Mouse (Mus musculus): Measurements from ENCODE around the gene Msn. TPM values are rescaled to one million over a fixed set of nuclear protein-coding genes. Genes with fewer than 3 reads are reported as not detected.

The Msn gene
- 128 and 142 TPM in 2 replicates for total RNA-seq (2021)
- long read RNA-seq, transcript Msn-201 (13 exons, 3,842 nt), result major isoform, 23 of 35 reads
- long read RNA-seq, partial matches to known transcripts, result 6 of 35 reads
- long read RNA-seq, other reads (novel, unspliced or antisense), result 2 of 35 reads

DNA sequence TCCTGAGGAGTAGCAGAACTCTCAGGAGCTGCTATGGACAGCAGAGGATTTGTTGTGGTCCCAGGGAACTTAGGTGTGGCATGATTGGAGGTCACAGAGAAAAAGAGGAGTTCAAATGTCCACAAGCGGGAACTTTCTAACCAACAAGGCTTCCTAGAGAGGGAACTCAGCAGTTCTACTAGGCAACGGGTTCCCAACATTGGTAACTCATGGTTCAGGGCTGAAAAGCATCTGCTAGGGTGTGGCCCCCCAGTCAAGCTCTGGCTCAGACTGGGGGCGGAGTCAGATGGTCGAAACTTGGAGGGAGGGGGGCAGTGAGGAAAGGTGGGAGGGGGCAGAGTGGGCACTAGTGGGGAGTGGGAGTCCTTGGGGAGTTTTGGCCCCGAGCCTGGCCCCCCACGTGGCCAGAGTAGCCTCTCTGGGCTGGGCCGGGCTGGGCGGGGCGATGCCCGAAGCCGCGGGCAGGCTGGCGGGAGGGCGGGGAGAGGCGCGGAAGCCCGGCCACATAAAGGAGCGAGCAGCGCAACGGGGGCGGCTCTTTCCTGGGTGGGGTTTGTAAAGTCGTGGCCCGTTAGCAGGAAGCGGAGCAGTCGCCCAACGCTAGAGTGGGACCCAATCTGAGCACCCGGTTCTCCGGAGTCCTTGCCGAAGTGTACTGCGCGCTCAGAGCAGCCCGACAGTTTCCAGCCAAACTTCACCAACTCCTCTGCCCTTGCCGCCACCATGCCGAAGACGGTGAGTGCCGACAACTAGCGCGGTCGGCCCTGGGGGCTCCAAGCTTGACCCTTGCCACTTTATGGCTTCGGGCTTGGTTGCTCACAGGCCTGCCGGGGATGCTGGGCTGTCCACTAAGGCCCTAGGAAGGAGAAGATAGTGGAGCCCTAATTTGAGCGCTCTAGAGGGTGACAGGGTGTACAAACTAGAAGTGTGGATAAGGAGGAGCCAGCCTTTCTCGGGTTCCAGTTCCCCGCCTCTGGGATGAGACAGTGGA, at the start of gene Msn:
TSS of gene Msn (plus strand) at position 534 of the 991 bp plus-strand sequence.
- DNase-seq, result peak; percentile 76

DNA sequence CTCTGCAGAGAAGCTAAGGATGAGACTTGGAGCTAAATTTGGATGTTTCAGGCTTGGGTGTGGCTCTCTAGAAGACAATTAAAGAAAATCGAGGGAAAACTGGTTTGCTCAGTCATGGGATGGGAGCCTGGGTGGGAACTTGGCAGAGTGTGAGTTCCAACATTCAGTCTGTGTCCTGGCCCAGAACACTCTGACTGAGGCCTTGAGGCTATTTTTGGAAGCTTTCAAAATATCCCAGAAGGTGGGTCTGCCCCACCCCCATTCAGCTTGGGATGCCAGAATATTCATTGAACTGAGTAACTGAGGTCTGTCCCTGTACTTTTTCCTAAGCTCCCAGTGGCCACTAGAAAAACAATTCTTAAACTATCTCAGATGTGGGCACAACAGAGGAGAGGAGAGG, 43.0 kb upstream of the Msn start:
- DNase-seq, result peak; percentile 11

DNA sequence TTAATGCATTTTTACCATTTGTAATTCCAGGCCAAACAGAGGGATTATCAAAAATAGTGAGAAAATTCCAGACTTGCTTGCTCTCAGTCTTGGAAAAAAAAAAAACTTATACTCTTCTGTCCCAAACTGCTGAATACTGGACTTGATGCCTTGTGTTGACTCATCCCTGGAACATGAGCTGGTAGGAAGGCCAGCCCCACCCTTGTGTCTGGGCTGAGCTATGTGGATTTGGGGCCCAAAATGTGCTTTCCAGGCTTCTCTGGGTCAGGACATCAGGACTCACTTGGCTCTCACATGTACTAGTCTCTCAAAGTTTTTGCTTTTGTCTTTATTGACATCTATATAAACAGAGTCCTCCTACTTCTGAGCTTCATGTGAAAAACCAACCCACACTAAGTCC, 18.1 kb upstream of the Msn start:
- DNase-seq, result no peak

DNA sequence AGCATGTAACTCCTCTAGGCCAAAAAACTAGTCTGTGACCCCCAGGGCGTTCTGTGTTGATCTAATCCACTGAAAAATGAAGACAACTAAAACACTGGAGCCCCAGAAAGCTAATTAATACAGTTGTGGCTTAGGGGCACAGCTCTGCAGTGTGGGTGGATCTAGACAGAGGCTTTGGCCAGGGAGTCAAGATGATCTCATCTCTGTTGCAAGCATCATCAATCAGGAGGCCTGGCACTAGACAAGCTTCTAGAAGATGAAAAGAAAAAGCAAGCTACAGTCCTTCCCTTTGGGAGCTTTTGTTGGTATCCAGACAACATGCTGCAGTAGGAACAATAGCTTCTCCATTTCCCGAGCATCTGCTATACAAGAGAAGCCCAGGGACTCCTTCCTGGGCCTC, 9.6 kb upstream of the Msn start:
- DNase-seq, result no peak

DNA sequence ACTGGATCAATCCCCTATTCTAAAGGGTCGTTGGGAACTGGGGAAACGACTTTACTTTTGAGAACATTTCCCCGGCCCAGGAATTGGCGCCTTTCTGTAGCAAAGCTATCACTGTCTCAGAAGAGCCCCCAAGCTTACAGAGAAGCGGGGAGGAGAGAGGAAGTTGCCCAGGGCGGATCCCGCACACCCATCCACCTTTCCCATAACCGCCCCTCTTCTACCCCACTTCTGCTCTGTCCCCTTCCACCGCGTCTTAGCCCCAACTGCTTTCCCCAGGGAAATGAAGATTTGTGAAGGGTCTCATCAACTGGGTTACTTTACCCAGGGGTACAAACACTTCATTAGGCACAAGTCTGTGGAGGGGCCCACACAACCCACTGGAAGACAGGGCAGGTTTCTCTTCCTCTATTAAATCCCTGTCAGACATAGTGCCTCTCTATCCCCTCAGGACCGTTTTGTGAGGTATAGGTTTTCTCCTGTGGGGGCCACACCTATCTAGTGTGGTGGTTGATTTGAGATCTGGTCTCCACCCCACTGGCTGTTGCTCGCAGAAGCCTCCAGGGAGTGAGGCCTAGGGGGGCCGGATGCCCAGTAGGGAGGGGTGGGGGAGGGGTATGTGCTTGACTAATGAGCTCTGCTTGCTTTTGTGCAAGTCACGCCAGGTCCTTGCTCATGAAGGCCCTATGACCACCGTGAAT, 820 bp downstream of the Msn start:
- peak; percentile 16 for DNase-seq

DNA sequence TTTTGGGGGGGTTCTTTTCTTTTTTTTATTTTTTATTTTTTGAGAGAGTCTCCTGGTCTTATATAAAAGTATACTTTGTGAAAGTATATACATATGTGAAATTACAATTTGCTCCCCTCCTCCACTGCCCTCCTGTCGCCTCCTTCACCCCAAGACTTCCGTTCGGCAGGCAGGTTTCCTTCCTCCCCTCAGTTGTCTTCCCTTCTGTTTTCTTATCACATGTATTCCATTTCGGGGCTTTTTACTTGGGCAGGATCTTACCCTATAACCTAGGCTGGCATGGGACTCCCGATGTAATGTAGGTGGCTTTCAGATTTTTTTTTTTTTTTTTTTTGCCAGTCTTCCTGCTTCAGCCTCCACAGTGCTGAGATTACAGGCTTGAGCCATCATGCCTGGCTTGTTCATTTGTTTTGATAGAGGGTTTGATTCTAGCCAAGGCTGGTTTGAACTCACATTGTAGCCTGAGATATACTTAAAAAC, 1.7 kb downstream of the Msn start:
- no peak for DNase-seq

DNA sequence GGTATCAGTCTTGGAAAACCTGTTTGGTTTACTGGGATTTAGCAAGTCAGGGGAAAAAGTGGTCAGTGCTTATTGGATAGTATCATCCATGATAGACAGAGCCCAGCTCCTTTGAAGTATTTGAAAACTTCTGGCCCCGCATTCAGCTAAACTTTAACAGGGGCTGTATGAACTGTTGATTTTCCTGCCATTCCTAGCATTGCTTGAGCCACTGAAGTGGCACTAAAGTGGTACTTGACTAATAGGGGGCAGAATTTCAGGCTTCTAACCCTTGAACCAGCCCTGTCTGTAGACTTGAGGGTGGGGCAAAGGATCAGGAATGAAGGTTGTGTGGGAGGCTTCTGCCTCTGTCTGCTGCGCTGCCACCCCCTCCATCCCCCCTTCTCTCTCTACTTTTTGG, 3.2 kb downstream of the Msn start:
- no peak for DNase-seq

DNA sequence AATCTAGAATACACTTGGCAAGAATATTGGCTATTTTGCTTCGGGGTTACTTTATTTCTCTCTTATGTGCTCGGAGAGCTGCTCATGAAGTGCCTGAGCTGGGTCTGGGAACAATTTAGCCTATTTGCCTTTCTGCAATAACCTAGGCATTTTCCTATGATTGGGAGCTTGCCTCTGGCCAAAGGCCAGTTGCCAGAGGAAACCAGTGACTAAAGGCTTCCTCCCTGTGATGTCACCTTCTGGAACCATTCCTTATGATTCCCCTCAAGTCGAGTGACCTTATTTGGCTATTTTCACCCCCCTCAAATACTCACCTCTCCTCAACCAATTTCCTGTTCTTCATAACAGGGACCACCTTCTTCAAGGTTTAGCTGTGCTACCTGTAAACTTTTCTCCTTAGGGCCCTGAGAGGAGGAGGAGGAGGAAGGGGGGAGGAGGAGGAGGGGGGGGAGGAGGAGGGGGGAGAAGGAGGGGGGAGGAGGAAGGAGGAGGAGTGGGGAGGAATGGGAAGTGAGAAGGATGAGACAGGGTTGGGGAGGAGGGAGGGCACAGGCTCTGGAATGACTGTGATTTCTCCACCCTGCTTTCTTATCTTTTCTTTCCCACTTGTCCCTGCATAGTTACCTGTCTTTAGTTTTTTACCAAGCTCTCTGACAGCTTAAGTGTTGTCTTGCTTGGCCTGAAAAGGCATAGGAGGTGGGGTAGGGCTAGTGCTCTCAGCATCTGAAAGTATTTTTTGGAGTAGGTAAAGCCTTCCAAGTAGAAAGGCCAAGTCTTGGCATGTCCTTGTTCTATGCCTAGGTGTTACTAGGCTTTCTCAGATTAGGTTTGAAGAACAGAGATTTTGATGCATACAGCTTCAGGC, 11.8 kb downstream of the Msn start:
- peak; percentile 21 for DNase-seq

DNA sequence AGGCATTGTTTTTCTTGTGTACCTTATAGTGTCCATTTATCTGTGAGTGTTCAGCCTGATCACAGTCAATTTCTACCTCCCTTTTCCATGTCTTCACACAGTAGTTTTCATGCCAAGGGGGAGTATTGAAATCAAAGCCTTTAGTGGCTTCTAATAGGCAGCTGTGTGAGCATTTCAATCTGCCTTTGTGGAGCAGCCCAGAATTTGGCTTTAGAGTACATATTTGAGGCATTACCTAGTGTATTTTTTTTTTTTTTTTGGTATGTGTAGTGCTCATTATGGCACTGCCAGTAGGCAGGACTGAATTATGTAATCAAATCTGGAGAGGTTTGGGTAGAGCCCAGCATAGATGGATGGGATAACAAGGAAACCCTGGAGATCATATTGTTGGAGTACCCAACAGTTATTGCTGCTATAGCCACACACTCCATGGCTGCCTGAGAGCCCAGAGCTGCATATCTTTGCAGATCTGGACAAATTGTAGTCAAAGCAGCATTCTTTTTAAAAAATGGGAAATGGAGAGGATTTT, 17.3 kb downstream of the Msn start:
- no peak for DNase-seq

DNA sequence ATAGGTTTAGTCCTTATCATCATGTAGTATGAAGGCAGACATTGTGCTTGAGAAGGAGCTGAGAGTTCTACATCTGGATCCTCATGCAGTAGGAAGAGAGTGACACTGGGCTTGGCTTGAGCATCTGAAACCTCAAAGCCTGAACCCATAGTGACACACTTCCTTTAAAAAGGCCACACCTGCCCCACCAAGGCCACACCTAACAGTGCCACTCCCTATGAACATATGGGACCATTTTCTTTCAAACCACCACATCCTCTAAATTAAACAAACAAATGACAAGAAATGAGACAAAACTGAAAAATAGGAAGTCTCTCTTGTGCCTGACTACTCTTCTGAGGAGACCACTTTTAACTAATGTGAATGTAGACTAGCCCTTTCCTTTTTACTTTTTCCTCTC, 19.7 kb downstream of the Msn start:
- no peak for DNase-seq

DNA sequence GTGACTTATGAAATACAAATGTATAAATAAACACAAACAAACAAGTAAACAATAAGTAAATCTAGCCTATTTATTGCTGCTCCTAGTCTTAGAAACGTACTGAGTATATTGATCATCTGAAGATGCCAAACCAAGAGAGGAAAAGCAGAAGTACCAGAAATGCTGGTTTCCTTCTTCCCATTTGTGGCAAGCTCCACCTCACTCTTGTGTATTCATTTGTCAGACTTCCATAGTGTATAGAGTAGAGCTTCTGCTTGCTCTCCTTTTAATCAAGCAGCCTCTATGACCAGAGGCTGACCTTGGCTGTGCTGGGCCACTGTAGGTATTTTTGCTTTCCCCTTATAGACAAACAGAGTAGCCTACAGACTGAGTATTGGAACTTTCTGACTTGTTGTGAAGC, 21.5 kb downstream of the Msn start:
- no peak for DNase-seq

DNA sequence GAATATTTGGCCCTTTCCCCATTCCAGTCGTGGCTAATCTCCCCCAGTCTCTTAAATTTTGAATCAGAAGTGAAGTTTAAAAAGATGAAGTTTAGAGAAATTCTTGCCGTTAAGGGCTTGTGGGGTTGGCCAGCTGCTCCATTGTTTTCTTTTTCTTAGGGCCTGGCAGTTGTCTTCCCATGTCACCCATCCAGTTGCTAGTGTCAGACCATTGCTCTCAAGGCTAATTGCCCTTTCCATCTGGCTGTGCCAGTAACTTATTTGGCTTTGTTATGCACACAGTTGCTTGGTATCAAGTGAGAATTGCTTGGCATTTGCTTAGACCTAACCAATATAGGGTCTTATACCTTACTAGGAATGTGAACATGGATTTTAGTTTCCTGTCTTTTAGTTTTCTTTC, 24.2 kb downstream of the Msn start:
- no peak for DNase-seq

DNA sequence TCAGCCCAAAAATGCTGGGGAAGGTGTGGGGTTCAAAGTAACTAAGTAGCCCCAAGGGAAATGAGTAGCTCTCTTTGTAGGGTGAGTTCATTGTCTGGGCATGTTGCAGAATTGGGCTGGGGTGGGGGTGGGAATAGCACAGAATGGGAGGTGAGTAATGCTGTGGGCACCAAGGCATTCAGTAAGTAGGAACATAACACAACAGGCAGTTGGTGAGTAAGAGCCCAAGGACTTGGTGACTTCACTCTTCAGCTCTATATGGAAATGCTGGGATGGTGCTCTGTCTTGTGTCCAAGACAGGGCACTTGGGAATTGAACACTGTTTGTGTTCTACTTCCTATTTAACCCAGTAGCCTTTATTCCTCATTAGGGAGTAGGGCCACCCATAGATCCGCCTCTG, 26.1 kb downstream of the Msn start:
- DNase-seq, result no peak

DNA sequence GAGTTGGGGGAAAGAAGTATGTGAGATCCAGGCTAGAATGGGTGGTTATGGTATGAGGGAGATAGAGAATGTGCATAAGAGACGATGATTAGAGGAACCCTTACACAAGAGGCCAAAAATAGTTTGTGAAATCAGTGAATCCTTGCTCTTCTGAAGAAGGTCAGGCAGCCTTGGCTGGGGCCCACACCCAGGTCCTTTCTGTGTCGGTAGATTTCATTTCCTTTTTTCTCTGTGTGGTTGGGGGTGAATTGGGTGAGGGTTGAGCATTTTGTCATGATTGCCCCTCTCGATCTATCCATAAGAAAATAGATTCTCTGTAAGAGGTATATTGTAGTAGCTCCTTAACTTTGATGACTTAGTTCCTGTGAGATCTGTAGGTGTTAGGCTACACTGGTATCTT, 31.0 kb downstream of the Msn start:
- no peak for DNase-seq

DNA sequence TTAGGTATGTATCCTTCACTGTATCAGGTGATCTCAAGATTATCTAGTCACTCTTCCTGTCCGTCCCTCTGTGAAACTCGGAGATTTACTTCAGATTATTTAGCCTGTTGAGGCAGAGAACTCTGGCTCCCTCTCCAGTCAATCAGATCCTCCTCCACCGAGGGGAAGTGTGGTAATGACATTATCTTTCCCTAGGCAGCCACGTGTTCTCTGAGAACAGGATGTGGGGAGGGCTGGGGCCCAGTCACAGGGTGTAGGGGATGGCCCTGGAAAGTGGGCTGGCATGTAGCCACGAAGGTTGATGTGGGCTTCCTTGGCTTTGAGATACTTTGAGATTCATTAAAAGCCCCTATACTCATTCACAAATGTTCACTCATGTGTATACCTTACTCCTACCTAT, 34.3 kb downstream of the Msn start:
- DNase-seq, result peak; percentile 18

DNA sequence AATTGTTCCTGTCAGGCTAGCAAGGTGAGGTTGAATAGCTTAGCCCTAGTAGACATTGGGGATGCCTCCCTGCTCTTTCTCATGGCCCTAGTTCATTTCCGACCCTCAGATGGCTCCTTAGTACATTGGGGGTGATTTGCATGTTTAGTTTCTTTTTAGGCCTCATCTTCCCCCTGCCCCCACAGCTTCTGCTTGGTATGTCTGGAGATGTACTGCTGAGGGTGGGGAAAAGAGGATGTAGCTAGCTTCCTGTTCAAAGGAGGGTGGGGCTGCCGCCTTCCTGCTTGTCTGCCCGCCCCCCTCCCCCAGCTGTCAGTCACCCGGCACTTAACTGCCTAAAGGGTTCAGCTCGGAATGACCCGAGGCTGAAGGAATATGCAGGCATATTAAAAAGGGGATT, 34.8 kb downstream of the Msn start:
- no peak for DNase-seq

DNA sequence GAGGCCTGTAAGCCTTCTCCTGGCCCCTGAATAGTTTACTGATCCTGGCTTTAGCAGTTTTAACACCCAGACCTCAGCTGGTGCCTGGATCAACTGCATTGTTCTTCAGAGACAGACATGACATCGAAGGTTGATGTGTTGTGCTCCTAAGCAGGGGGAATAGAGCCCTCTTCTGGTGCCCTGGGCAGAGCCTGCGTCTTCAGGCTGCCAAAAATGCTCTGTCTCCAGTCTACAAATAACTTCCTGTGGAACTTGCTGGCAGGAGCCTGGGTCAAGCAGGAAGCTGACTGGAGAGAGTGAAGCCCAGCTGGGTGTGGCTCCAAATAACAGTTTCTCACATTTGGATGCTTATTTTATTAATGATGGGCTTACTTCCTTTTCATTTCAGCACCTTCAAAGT, 37.4 kb downstream of the Msn start:
- DNase-seq, result peak; percentile 27

DNA sequence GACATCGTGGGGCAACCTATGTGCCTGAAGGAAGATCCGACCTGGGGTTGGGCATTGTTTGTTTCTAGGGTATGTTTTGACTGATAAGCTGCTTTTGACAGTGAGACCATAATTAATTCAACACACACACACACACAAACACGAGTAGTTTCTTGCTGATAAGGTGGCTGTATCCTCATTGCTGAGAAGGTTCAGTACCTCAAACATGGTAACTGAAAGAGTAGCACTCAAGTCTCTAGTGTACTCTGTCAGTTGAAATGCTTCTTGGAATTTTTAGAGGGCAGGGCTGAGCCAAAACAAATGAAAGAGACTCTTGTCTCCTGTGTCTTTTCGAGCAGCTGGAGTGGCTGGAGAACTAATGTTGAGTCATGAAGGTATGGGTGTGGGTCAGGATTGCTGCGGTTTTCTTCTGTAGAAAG, 38.4 kb downstream of the Msn start:
- no peak for DNase-seq

DNA sequence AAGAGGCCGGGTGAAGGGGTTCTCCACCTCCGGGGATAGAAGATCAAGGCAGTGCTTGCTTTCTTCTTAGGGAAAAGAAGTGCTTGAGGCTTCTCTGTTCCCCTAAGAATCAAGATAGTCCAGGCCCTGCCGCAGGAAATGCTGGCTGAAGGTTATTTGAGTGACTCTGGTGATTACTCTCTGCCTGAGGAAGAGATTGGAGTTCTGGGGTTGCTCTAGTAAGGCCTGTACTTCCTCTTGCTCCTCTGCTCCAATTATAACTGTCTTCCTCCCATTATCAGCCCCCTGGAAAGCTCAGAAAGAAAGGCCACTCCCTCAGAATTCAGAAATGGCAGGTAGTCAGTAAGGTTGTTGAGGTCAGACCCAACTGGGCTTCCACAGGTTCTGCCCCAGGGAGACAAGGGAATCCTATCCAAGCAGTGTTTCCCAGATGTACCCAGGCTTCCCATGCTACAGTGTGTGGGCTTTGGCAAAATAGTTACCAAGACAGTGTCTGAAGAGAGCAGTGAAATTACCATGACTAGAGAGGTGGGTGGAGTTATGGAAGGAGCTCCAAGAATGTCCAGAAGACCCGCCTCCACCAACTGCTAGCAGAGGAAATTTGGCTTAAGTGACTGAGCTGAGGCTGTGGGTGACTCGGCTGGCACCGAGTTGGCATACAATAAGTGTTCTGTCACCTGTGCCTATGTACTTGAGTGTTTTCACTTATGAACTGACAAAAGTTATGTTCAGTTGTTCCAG, 39.2 kb downstream of the Msn start:
- DNase-seq, result no peak

DNA sequence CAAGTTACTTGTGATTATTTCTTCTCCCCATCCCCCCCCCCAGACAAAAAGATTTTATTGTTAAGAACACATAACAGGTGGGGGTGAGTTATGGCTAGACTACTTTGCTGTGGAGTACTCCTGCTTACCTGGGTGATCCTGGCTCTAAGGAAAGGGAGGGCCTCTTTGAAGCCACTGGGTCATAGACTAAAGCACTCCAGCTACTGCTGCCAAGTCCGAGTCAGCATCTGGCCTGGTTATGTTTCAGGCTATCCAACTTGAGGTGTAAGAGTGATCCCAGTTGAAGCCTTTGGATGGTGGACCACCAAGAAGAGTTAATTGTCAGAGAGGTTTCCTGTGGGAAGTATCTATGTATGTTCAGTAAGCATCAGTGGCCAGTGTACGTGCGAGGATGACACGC, 39.7 kb downstream of the Msn start:
- DNase-seq, result no peak

DNA sequence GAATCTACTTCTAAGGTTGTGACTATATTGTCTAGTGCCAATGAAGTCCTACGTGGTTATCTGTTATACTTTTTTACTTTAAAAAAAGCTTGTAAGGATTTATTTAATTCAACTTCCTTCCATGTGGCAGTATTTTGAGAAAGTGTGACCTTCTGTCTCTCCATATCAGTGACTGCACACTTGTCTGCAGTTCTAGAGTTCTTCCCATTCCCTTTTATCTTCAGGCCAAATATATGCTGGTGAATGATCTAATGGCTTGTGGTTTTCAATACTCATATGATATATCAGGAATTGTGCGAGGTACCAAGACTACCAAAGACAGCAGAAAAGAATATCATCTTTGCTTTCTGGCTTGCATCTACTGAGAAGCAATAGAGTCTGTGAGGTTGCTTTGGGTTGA, 43.4 kb downstream of the Msn start:
- DNase-seq, result no peak

All from adrenal gland, postnatal 25 days (tissue).